Mouse (Mus musculus) neural tube, embryonic 13.5 days (tissue): ENCODE measurements at regions not wholly inside any gene's neighbourhood (a gene's known extent, or its start where the extent isn't known, plus 50 kb on each side); places are given as distances from the start of the nearest gene placed in this dataset.

ENCODE experiments used
- ATAC-seq: fragments of 200-750 bp; cut with Nextera tagmentation; 2 replicates; pipeline ENCODE4 v1.8.0; 2017; ENCODE audit warnings: low read depth, mild to moderate bottlenecking, moderate TSS enrichment, moderate library complexity
- H3K27ac ChIP-seq: fragments of 300-500 bp; sonication (generic); replicated peaks from 2 replicates; pipeline ENCODE4 v1.5.1; 2015; ENCODE audit warnings: moderate library complexity, mild to moderate bottlenecking, inconsistent platforms
- H3K27me3 ChIP-seq: fragments of 300-500 bp; sonication (generic); 2 replicates; pipeline ENCODE4 v1.6.1; 2015; ENCODE audit warnings: mild to moderate bottlenecking, inconsistent platforms
- H3K36me3 ChIP-seq: fragments of 300-500 bp; sonication (generic); 2 replicates; pipeline ENCODE4 v1.6.1; 2015; ENCODE audit warnings: mild to moderate bottlenecking, inconsistent platforms
- H3K4me1 ChIP-seq: fragments of 300-500 bp; sonication (generic); replicated peaks from 2 replicates; pipeline ENCODE4 v1.6.1; 2015; ENCODE audit warnings: inconsistent platforms
- H3K4me2 ChIP-seq: fragments of 300-500 bp; sonication (generic); 2 replicates; pipeline ENCODE4 v1.6.1; 2015; ENCODE audit warnings: inconsistent platforms, mild to moderate bottlenecking, moderate library complexity
- H3K4me3 ChIP-seq: fragments of 300-500 bp; sonication (generic); 2 replicates; pipeline ENCODE4 v1.5.1; 2015; ENCODE audit warnings: mild to moderate bottlenecking, inconsistent platforms
- H3K9ac ChIP-seq: fragments of 300-500 bp; sonication (generic); 2 replicates; pipeline ENCODE4 v1.6.1; 2015; ENCODE audit warnings: moderate library complexity, mild to moderate bottlenecking, inconsistent platforms
- H3K9me3 ChIP-seq: fragments of 300-500 bp; sonication (generic); 2 replicates; pipeline ENCODE4 v1.6.1; 2016; ENCODE audit warnings: inconsistent platforms
- WGBS: fragments of 180-500 bp; shearing (Covaris S2); methylation state at CpG from one replicate; pipeline ENCODE4 v1.1.7; 2015; 5-methylcytosine and 5-hydroxymethylcytosine counted together

DNA sequence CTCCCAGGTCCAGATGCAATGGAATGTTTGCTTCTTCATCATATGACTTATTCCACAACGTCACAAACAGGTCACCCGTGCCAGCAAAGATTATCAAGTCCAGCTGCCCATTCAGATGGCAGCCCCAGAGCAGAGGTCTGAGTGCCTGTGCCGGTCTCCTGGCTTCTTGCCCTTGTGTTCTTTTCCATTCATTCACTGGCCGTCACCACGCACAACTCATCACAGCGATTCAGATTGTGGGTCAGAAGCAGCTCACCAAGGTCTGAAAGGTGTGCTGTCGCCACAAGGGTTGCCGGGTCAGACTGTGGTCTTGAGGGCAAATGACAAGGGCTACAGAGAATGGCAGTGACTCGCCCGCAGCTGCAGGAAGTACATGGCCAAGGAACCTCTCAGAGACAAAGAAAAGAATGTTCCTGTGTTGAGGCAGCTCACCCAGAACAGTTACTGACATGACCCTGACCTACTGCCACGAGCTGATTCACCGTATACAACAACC, 141.3 kb upstream of the Klf14 start:
- Histone ChIP-seq H3K4me2 (no peak overlapping the region), H3K27ac (no peak overlapping the region), H3K4me1 (peaks cover 22% of the 10 kb centered on the region), H3K27me3 (no peaks in the 10 kb centered on the region), H3K36me3 (no peaks in the 10 kb centered on the region), H3K9ac (no peak overlapping the region), H3K4me3 (no peak overlapping the region), H3K9me3 (no peaks in the 10 kb centered on the region)
- ATAC-seq: no peak
- WGBS: 71% methylated on average over 12 of the region's 12 CpGs

DNA sequence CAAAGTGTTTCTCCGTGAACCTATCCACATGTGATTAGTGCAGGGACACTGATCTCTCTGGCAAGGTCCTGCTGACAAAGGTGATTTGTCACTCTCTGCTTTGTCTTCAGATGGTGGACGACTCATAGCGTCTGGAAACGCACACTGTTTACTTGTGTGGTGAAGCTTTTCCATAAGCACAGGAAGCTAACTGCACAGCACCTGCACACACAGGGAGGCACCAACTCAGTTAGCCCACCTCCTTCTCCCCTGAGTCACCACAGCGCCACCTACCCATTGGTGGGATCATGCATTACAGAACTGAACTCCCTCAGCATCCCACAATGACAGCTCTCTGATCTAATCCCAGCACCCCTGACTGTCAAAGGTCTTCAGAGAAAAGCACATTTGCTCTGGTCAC, 141.9 kb upstream of the Klf14 start:
- Histone ChIP-seq H3K36me3 (no peaks in the 10 kb centered on the region), H3K4me2 (no peak overlapping the region), H3K9ac (no peak overlapping the region), H3K27ac (no peak overlapping the region), H3K4me1 (peaks cover 22% of the 10 kb centered on the region), H3K9me3 (no peaks in the 10 kb centered on the region), H3K4me3 (no peak overlapping the region), H3K27me3 (no peaks in the 10 kb centered on the region)
- no peak for ATAC-seq
- 40% methylated on average over 5 of the region's 5 CpGs for WGBS

DNA sequence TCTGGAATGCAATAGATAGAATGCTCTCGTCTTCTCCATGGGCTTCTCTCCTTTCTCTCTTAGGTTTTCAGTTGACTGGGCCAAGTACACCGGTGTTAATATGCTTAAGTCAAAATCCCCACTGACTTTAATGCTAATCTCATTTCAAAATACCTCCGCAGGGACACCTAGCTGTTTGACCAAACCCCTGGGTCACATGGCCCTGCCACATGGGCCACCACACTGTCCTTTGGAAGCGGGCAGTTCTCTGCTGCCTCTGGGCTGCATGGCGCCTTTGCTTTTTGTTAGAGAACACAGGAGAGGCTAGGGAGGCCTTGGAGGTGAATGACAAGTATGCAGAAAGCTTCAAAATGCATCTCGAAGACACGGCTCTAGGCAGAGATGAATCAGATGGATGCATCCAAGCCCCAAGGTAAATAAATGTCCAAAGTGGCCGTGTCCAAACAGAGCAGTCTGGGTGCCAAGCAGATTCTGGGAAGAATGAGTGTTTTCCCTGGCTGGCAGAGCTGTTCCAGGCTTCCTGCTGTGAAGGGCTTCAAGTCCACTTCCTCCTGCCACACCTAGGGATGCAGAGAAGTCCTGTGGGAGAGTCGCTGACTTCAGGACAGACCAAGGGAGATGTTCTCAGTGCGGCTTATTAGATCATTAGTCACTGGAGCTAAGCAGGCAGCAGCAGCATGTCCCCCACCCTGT, 147.4 kb upstream of the Klf14 start:
- H3K27me3 ChIP-seq: no peaks in the 10 kb centered on the region
- no peak overlapping the region for H3K4me3 ChIP-seq
- H3K36me3 ChIP-seq: no peaks in the 10 kb centered on the region
- H3K9me3 ChIP-seq: 0 out of 2 replicates have a peak, but pooled peaks cover 9% of the 10 kb centered on the region
- no peak for ATAC-seq
- no peak overlapping the region for H3K9ac ChIP-seq
- no peak overlapping the region for H3K4me2 ChIP-seq
- H3K4me1 ChIP-seq: 0 out of 2 replicates have a peak, but pooled peaks cover 5% of the 10 kb centered on the region
- 81% methylated on average over 10 of the region's 10 CpGs for WGBS
- no peak overlapping the region for H3K27ac ChIP-seq

DNA sequence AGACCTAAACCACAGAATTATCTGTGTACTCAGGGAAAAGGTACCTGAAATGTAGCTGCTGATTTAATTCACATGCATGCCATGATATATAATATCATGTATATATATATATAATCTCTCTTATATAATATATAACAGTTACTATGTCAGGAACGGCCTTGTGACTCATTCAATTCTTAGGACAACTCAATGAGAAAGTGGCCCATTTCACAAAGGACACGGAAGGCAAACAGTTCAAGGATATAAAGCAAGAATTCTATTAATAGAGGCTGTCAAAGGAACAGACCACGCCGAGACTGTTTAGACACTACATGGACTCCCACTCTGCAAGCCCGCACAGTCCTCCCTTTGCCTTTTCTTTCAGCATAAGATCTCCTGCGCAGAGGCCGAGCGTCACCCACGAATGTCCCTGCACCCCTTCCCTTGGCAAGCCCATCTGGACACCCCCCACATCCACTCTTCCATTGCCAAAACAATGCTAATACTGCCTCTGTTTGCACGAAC, 148.0 kb upstream of the Klf14 start:
- H3K36me3 ChIP-seq: no peaks in the 10 kb centered on the region
- no peak overlapping the region for H3K27ac ChIP-seq
- no peaks in the 10 kb centered on the region for H3K27me3 ChIP-seq
- 0 out of 2 replicates have a peak, but pooled peaks cover 8% of the 10 kb centered on the region for H3K4me1 ChIP-seq
- H3K4me3 ChIP-seq: no peak overlapping the region
- H3K9me3 ChIP-seq: 0 out of 2 replicates have a peak, but pooled peaks cover 9% of the 10 kb centered on the region
- no peak overlapping the region for H3K4me2 ChIP-seq
- WGBS: 89% methylated on average over 10 of the region's 10 CpGs
- no peak for ATAC-seq
- H3K9ac ChIP-seq: no peak overlapping the region

- no peaks in the 10 kb centered on the region for H3K27me3 ChIP-seq
- H3K4me1 ChIP-seq: 0 out of 2 replicates have a peak, but pooled peaks cover 8% of the 10 kb centered on the region
- WGBS: 85% methylated on average over 4 of the region's 4 CpGs
- no peak overlapping the region for H3K4me2 ChIP-seq
- H3K9me3 ChIP-seq: 0 out of 2 replicates have a peak, but pooled peaks cover 9% of the 10 kb centered on the region
- H3K27ac ChIP-seq: no peak overlapping the region
- no peak overlapping the region for H3K9ac ChIP-seq
- ATAC-seq: no peak
- H3K4me3 ChIP-seq: no peak overlapping the region
- H3K36me3 ChIP-seq: no peaks in the 10 kb centered on the region
Observed at GRCm38 (mm10) chr6:31107360-31107759, 148.5 kb upstream of the Klf14 start.

GRCm38 (mm10) chr6:31107916-31108685, 149.2 kb upstream of the Klf14 start:
- Histone ChIP-seq H3K27ac (no peak overlapping the region), H3K36me3 (no peaks in the 10 kb centered on the region), H3K4me3 (no peak overlapping the region), H3K9ac (no peak overlapping the region), H3K4me1 (0 out of 2 replicates have a peak, but pooled peaks cover 8% of the 10 kb centered on the region), H3K9me3 (0 out of 2 replicates have a peak, but pooled peaks cover 9% of the 10 kb centered on the region), H3K4me2 (no peak overlapping the region), H3K27me3 (no peaks in the 10 kb centered on the region)
- WGBS: 85% methylated on average over 5 of the region's 5 CpGs
- ATAC-seq: no peak

GRCm38 (mm10) chr6:31109604-31110003, 150.7 kb upstream of the Klf14 start:
- 97% methylated on average over 4 of the region's 4 CpGs for WGBS
- no peak for ATAC-seq
- Histone ChIP-seq H3K36me3 (no peaks in the 10 kb centered on the region), H3K27me3 (no peaks in the 10 kb centered on the region), H3K9ac (no peak overlapping the region), H3K4me3 (no peak overlapping the region), H3K4me2 (no peak overlapping the region), H3K4me1 (0 out of 2 replicates have a peak, but pooled peaks cover 8% of the 10 kb centered on the region), H3K9me3 (0 out of 2 replicates have a peak, but pooled peaks cover 9% of the 10 kb centered on the region), H3K27ac (no peak overlapping the region)

DNA sequence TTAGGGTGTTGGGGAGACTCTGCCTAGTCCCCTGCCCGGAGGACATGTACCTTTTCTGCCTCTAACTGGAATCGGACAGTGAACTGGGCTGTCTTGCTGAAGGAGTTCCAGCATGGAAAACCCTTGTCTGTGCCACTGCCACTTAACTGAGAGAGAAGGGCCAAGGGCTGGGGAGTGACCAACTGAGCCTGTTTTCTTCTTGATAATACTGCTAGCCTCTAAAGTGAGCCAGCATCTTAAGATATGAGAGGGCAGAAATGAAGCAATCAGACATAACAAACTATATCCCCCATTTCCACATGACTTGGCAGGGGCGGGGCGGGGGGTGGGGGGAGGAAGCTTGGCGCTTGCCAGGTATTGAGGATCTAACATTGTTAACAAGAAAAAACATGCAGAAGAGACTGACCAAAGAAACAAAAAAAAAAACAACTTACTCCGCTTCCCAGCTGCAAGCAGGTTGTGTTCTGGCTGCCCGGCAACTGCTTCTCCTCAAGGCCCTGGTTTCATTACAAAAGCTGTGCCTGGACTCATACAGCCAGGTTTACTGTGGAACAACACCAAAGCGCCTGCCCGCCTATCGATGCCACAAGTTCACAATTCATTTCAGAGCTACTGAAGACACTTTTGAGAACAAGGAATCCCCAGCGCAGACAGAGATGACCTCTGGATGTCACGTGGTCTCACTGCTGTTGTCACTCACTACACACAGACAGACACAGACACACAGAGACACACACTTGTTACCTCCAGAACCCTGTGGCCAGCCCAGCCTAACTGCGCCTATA, 153.6 kb upstream of the Klf14 start:
- 0 out of 2 replicates have a peak, but pooled peaks cover 8% of the 10 kb centered on the region for H3K4me1 ChIP-seq
- no peak overlapping the region for H3K4me2 ChIP-seq
- no peaks in the 10 kb centered on the region for H3K27me3 ChIP-seq
- H3K9me3 ChIP-seq: 0 out of 2 replicates have a peak, but pooled peaks cover 9% of the 10 kb centered on the region
- no peak for ATAC-seq
- H3K9ac ChIP-seq: no peak overlapping the region
- H3K36me3 ChIP-seq: no peaks in the 10 kb centered on the region
- no peak overlapping the region for H3K27ac ChIP-seq
- 88% methylated on average over 13 of the region's 13 CpGs for WGBS
- H3K4me3 ChIP-seq: no peak overlapping the region

DNA sequence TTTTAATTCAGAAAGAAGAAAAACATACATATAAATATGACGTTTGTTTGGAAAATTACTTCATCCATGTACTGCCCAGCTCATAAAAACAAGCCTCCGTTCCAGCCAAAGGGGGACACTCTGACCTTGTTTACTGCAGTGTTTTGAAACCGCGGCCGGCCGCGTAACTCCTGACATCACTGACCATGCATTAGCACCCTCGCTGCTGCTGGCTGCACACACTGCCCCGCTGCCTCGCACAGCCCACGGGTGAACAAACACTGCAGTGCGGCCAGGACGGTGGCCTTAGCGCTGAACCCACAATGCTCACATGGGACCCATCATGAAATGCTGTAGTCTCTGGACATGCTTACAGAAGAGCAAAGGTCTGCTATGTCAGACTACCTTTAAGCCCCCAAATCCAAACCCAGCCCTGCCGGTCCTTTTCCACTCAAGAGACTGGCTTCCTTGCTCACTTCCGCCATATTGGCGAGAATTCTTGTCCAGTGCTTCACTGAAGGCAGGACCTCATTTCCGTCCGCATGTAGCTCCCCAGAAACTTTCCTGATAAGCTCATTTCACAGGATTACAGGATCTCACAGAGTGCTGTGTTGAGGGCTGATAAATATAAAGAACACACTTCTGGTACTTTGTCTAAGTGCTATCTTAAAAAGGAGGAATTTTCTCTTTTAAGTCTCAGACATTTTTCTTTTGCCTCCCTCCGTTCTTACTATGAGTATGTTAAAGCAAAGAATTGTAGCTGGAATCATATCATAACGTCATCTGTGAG, 154.9 kb upstream of the Klf14 start:
- no peak overlapping the region for H3K4me2 ChIP-seq
- H3K4me1 ChIP-seq: 0 out of 2 replicates have a peak, but pooled peaks cover 8% of the 10 kb centered on the region
- no peak overlapping the region for H3K27ac ChIP-seq
- no peaks in the 10 kb centered on the region for H3K36me3 ChIP-seq
- H3K4me3 ChIP-seq: no peak overlapping the region
- no peak for ATAC-seq
- no peak overlapping the region for H3K9ac ChIP-seq
- no peaks in the 10 kb centered on the region for H3K27me3 ChIP-seq
- 91% methylated on average over 21 of the region's 21 CpGs for WGBS
- H3K9me3 ChIP-seq: 0 out of 2 replicates have a peak, but pooled peaks cover 9% of the 10 kb centered on the region

- H3K27me3 ChIP-seq: no peaks in the 10 kb centered on the region
- 81% methylated on average over 19 of the region's 19 CpGs for WGBS
- H3K4me3 ChIP-seq: no peak overlapping the region
- no peak overlapping the region for H3K9ac ChIP-seq
- ATAC-seq: no peak
- no peaks in the 10 kb centered on the region for H3K36me3 ChIP-seq
- 0 out of 2 replicates have a peak, but pooled peaks cover 3% of the 10 kb centered on the region for H3K9me3 ChIP-seq
- 0 out of 2 replicates have a peak, but pooled peaks cover 8% of the 10 kb centered on the region for H3K4me1 ChIP-seq
- no peak overlapping the region for H3K4me2 ChIP-seq
- no peak overlapping the region for H3K27ac ChIP-seq
Observed at GRCm38 (mm10) chr6:31114336-31115335, 155.8 kb upstream of the Klf14 start.
